Mouse (Mus musculus) heart, embryonic 12.5 days (tissue): ENCODE measurements around the gene Psap. TPM values are rescaled to one million over a fixed set of nuclear protein-coding genes. Genes with fewer than 3 reads are reported as not detected.
A peak's percentile ranks its signal among the peaks of the same experiment; 100 is the strongest.
"Not testable (repeated sequence)": the region's sequence is repeated elsewhere in the genome, so short reads cannot be mapped to it uniquely, and the experiment has no call there.

ENCODE experiments used
- ATAC-seq: fragments of 200-750 bp; cut with Nextera tagmentation; 2 replicates; pipeline ENCODE4 v1.8.0; 2017; ENCODE audit warnings: moderate TSS enrichment, moderate library complexity; ENCODE audit not compliant: insufficient number of reproducible peaks, low FRiP score
- H3K27ac ChIP-seq: fragments of 300-500 bp; sonication (generic); 2 replicates; pipeline ENCODE4 v1.5.1; 2016; ENCODE audit warnings: mild to moderate bottlenecking, moderate library complexity; ENCODE audit not compliant: poor library complexity, severe bottlenecking
- H3K27me3 ChIP-seq: fragments of 300-500 bp; sonication (generic); replicated peaks from 2 replicates; pipeline ENCODE4 v1.6.1; 2016; ENCODE audit warnings: mild to moderate bottlenecking, moderate library complexity
- H3K36me3 ChIP-seq: fragments of 300-500 bp; sonication (generic); 2 replicates; pipeline ENCODE4 v1.6.1; 2016; ENCODE audit warnings: mild to moderate bottlenecking, moderate library complexity
- H3K4me1 ChIP-seq: fragments of 300-500 bp; sonication (generic); replicated peaks from 2 replicates; pipeline ENCODE4 v1.6.1; 2016; ENCODE audit warnings: mild to moderate bottlenecking
- H3K4me2 ChIP-seq: fragments of 300-500 bp; sonication (generic); 2 replicates; pipeline ENCODE4 v1.6.1; 2016; ENCODE audit warnings: mild to moderate bottlenecking, moderate library complexity
- H3K4me3 ChIP-seq: fragments of 300-500 bp; sonication (generic); 2 replicates; pipeline ENCODE4 v1.5.1; 2016; ENCODE audit warnings: mild to moderate bottlenecking
- H3K9ac ChIP-seq: fragments of 300-500 bp; sonication (generic); 2 replicates; pipeline ENCODE4 v1.6.1; 2016; ENCODE audit warnings: mild to moderate bottlenecking, moderate library complexity
- H3K9me3 ChIP-seq: fragments of 300-500 bp; sonication (generic); replicated peaks from 2 replicates; pipeline ENCODE4 v1.6.1; 2016; ENCODE audit warnings: mild to moderate bottlenecking, moderate library complexity
- whole genome bisulfite sequencing: fragments of 180-500 bp; shearing (Covaris S2); methylation state at CpG from one replicate; pipeline ENCODE4 v1.1.7; 2016; 5-methylcytosine and 5-hydroxymethylcytosine counted together
- polyA plus RNA-seq: library from polyadenylated mRNA; unstranded; fragments of >200 nt; fragmentation: Nextera tagmentation; extraction: Ambion mirVana; gene quantifications from 2 replicates; pipeline ENCODE4 v1.2.1, GENCODE M21; 2016

Gene Psap
- 95.6 and 100.0 TPM in 2 replicates for polyA plus RNA-seq

DNA sequence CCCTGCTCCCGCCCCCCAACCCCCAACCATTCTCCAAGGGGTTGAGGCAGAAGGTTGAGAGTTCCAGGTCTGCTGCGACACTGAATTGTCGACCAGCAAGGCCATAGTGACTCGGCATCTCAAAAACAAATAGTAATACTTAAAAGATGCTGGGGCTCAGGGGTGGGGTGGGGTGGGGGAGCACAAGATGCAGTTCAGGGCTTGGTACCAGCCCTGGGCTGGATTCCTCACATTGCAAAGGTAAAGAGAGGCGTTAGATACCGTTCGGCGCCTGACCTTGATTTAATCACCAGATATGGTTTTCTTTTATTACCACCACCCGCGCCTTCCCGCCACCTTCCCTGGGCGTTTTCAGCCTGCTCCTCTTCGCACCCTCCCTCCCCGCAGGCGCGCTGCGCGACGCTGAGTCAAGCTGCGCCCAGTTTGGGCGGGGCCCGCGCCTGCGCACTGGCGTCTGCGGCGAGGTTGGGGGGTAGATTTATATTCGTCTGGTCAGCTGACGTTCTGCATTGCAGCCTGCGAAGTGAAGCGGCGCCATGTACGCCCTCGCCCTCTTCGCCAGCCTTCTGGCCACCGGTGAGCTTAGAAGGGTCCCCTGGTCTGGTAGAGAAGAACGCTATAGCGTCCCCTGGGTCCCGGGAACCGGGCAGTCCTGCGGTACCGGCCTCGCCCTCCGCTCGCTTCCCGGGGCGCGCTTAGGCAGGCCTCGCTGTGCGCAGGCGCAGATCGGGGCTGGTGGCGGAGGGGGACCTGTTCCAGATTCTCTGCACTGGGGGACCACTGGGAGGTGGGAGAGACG is at the start of gene Psap:
Gene Psap, plus strand, starts transcription at position 421 of the 799 bp plus-strand sequence.
- peaks cover 42% of the 10 kb centered on the region for H3K4me1 ChIP-seq
- peak within 1 kb of the TSS; percentile 84 for H3K27ac ChIP-seq
- H3K4me3 ChIP-seq: peak within 1 kb of the TSS; percentile 75
- H3K9me3 ChIP-seq: no peaks in the 10 kb centered on the region
- no peaks in the 10 kb centered on the region for H3K36me3 ChIP-seq
- WGBS: 3% methylated on average over 54 of the region's 54 CpGs
- no peaks in the 10 kb centered on the region for H3K27me3 ChIP-seq
- peak within 1 kb of the TSS; percentile 96 for H3K4me2 ChIP-seq
- peak within 1 kb of the TSS; percentile 89 for H3K9ac ChIP-seq
- peak; percentile 92 for ATAC-seq

DNA sequence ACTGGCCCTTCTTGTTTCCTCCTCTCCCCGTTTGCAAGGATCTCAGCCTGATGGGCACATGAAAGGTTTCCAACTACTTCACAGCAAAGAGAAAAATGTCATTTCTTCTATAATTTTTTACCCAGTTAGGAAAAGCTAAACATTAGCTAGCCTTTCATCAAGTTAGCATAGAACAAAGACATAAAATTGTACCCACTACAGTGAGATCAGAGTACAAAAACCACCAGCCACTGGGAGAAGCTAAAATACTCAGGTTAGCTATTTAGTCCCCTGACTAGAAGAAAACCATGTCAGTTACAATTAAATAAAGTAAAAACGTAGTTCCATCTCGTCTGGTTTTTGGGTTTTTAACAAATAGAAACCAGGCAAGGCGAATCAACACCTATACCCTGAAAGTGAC is 49.8 kb upstream of the Psap start:
- H3K27me3 ChIP-seq: peaks cover 23% of the 10 kb centered on the region
- no peaks in the 10 kb centered on the region for H3K4me1 ChIP-seq
- H3K4me2 ChIP-seq: no peak overlapping the region
- no peak overlapping the region for H3K27ac ChIP-seq
- no peak overlapping the region for H3K4me3 ChIP-seq
- no peaks in the 10 kb centered on the region for H3K9me3 ChIP-seq
- whole genome bisulfite sequencing: 67% methylated on average over 4 of the region's 4 CpGs
- no peak overlapping the region for H3K9ac ChIP-seq
- H3K36me3 ChIP-seq: no peaks in the 10 kb centered on the region
- no peak for ATAC-seq

DNA sequence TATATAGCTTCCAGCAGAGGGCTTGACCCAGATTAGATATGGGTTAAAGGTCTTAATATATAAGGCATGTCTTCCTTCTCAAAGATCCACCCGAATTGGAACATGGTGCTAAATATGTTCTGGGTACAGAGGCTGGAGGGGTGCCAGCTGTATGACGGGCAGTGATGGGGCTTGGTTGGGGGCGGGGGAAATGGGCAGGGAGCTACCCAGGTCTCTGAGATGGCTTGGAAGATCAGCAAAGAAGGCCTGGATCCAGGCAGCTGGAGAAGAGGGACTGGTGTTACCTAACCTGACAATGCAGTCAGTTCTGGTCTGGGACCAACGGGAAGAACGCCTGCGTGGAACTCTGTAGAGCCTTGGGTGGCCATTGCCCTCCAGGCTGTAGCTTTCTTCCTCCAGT is 48.3 kb upstream of the Psap start:
- H3K4me3 ChIP-seq: no peak overlapping the region
- H3K36me3 ChIP-seq: no peaks in the 10 kb centered on the region
- no peak overlapping the region for H3K9ac ChIP-seq
- no peak overlapping the region for H3K27ac ChIP-seq
- H3K4me2 ChIP-seq: no peak overlapping the region
- no peak for ATAC-seq
- 85% methylated on average over 6 of the region's 6 CpGs for WGBS
- no peaks in the 10 kb centered on the region for H3K4me1 ChIP-seq
- peaks cover 19% of the 10 kb centered on the region for H3K27me3 ChIP-seq
- H3K9me3 ChIP-seq: no peaks in the 10 kb centered on the region

DNA sequence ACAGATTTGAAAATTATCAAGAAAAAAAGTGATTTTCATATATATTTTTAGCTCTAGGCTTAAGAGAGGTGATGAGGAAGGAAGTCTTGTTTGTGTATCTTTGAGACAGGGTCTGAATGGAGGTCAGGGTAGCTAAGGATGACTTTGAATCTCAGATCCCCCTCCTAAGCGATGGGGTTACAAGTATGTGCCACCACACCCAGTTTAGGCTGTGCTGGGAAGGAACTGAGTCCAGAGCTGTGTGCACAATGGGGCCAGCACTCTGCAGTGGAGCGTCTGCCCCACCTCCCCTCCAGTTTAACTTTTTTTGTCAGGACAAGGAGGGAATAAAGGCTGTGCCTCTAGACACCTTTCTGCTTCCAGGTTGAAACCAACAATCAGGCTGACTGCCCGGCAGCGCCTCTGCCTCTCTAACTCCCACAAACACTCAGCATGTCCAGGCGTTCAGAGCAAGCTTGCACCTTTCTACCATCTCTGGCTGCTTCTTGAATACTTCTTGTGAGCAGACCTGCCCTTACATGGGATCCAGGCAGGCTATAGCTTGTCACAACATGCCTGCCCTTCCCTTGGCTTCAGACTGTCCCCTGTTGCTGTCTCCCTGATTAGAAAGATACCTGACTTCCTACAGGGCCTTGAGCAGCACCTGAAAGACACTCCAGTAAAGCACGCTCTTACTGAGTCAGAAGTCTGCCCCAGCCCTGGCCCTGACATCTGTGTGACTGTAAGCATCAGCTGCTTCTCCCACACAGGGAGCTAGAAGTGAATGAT is 46.9 kb upstream of the Psap start:
- Histone ChIP-seq H3K27ac (no peak overlapping the region), H3K36me3 (no peaks in the 10 kb centered on the region), H3K4me2 (no peak overlapping the region), H3K4me1 (no peaks in the 10 kb centered on the region), H3K9ac (no peak overlapping the region), H3K4me3 (no peak overlapping the region), H3K27me3 (peaks cover 18% of the 10 kb centered on the region; the same call in 1 of the 2 replicates), H3K9me3 (no peaks in the 10 kb centered on the region)
- WGBS: 74% methylated on average over 6 of the region's 6 CpGs
- ATAC-seq: no peak

DNA sequence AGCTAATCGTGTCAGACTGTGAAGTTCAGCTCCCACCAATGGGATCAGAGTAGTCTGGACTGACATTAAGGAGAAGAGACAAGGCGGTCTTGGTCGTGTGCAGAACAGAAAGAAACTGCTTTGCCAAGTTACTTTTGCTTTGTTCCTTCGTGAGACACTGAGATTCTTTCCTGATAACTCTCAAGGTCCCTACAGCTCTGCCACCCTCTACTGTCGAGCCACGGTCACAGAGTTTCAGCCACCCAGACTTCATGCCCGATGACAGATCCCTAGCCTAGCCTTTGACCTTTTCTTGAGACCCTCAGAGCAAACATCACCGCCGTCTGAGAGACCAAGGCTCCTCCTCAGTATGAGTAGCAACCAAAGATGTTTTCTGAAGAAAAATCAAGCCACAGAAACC is 43.4 kb upstream of the Psap start:
- no peak overlapping the region for H3K9ac ChIP-seq
- no peaks in the 10 kb centered on the region for H3K9me3 ChIP-seq
- WGBS: 70% methylated on average over 9 of the region's 9 CpGs
- no peak overlapping the region for H3K4me3 ChIP-seq
- no peaks in the 10 kb centered on the region for H3K36me3 ChIP-seq
- no peak overlapping the region for H3K27ac ChIP-seq
- H3K4me2 ChIP-seq: no peak overlapping the region
- no peaks in the 10 kb centered on the region for H3K4me1 ChIP-seq
- peaks cover 12% of the 10 kb centered on the region; the same call in 1 of the 2 replicates for H3K27me3 ChIP-seq
- ATAC-seq: no peak

DNA sequence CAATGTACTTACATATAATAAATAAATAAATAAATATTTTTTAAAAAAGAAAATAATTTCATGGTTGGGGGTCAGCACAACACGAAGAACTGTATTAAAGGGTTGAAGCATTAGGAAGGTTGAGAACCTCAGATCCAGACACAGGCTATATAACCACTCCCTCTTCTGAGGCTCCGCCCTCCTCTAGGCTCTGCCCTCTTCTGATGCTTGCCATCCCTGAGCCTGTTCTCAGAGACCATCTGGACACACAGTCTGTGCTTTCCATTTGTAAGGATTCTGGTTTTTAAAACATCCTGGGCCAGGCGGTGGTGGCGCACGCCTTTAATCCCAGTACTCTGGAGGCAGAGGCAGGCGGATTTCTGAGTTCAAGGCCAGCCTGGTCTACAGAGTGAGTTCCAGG is 41.6 kb upstream of the Psap start:
- H3K4me3 ChIP-seq, H3K27ac ChIP-seq, ATAC-seq, H3K9ac ChIP-seq, H3K9me3 ChIP-seq, H3K36me3 ChIP-seq, H3K4me1 ChIP-seq, H3K4me2 ChIP-seq: not testable (repeated sequence)
- 88% methylated on average over 6 of the region's 6 CpGs for WGBS
- H3K27me3 ChIP-seq: 0 out of 2 replicates have a peak, but pooled peaks cover 12% of the 10 kb centered on the region

DNA sequence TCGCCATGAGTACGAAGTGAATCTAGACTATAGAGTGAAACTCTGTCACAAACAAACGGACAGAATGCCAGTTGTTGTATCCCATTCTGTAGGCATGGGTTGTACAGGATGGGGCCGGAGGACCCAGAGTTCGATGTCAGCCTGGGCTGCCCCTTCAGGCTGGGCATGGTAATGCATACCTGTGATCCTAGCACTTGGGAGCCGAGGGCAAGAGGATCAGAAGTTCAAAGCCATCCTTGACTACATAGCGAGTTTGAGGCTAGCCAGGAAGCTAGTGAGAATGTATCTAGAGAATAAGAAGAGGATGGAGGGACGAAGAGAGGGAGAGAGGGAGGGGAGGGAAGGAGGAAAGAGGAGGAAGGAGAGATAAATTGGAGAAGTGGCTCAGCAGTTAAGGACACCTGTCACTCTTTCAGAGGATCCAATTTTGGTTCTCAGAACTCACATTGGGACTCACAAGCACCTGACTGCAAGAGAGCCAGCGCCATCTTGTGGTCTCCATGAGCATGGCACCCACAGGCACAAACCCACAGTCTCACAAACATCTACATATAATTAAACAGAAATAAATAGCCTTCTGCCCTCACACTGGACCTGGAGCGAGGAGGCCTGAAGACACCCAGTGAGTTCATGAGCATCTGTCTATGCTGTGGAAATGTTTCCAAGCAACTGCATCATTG is 39.8 kb upstream of the Psap start:
- Histone ChIP-seq H3K4me2 (no peak overlapping the region), H3K9me3 (peaks cover 4% of the 10 kb centered on the region), H3K4me1 (no peaks in the 10 kb centered on the region), H3K27ac (no peak overlapping the region), H3K4me3 (no peak overlapping the region), H3K36me3 (no peaks in the 10 kb centered on the region), H3K9ac (no peak overlapping the region), H3K27me3 (0 out of 2 replicates have a peak, but pooled peaks cover 7% of the 10 kb centered on the region)
- no peak for ATAC-seq
- 63% methylated on average over 10 of the region's 10 CpGs for WGBS

DNA sequence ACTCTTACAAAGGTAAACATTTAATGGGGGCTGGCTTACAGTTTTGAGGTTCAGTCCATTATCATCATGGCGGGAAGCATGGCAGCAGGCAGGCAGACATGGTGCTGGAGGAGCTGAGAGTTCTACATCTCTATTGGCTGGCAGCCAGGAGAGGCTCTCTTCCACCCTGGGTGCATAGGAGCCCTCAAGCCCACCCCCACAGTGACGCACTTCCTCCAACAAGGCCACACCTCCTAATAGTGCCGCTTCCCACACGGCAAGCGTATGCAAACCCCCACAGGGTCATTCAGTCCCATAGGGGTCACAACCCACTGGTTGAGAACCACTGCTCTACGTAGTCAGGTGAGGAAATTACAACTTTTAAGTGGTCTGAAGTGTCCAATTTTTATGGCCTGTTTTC is 37.0 kb upstream of the Psap start:
- no peak overlapping the region for H3K9ac ChIP-seq
- H3K9me3 ChIP-seq: peaks cover 11% of the 10 kb centered on the region
- no peaks in the 10 kb centered on the region for H3K36me3 ChIP-seq
- no peak overlapping the region for H3K27ac ChIP-seq
- no peak overlapping the region for H3K4me3 ChIP-seq
- H3K4me1 ChIP-seq: no peaks in the 10 kb centered on the region
- H3K27me3 ChIP-seq: 0 out of 2 replicates have a peak, but pooled peaks cover 3% of the 10 kb centered on the region
- H3K4me2 ChIP-seq: no peak overlapping the region
- ATAC-seq: no peak
- 80% methylated on average over 6 of the region's 6 CpGs for WGBS

DNA sequence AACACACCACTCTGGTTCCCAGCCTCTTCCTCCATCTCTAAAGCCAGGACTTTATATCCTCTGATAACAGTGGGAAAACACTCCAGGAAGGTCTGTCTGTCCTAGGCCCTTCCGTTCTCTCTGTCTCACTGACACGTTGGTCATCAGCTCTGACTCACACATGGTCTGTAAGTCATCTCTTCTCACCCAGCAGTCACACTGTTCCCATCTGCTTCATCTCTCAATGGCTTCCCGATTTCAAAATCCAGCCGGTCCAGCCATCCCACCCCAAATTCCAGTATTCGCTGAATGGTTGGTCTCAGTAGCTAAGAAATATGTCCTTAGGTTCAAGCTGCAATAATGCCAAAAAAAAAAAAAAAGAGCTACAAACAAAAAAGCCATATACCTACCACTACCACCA is 33.5 kb upstream of the Psap start:
- WGBS: 47% methylated on average over 5 of the region's 5 CpGs
- Histone ChIP-seq H3K4me3 (no peak overlapping the region), H3K27me3 (no peaks in the 10 kb centered on the region), H3K9ac (no peak overlapping the region), H3K4me1 (no peaks in the 10 kb centered on the region), H3K36me3 (no peaks in the 10 kb centered on the region), H3K9me3 (peaks cover 11% of the 10 kb centered on the region), H3K27ac (no peak overlapping the region), H3K4me2 (no peak overlapping the region)
- no peak for ATAC-seq

DNA sequence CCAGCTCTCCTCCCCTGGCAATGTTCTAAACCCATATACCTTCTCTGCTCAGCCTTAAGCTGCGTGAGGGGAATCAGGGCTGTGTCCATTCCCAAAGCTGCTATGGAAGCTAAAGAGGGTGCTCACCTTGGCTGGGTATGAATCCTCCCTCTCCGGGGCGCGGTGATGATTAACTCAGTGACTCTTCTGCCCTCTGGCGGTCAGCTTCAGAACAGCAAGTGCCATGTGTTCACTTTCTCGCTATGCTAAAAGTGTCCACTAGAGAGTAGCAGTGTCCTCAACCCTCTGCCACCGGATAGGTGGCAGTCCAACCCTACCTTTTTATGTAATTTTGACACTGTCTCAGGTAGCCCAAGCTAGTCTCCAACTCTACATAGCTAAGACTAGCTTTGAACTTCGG is 32.4 kb upstream of the Psap start:
- Histone ChIP-seq H3K36me3 (no peaks in the 10 kb centered on the region), H3K4me2 (no peak overlapping the region), H3K27me3 (no peaks in the 10 kb centered on the region), H3K9me3 (peaks cover 11% of the 10 kb centered on the region), H3K27ac (no peak overlapping the region), H3K9ac (no peak overlapping the region), H3K4me1 (no peaks in the 10 kb centered on the region), H3K4me3 (no peak overlapping the region)
- peak; percentile 55; the same call in 1 of the 2 replicates for ATAC-seq
- WGBS: 4% methylated on average over 8 of the region's 8 CpGs

DNA sequence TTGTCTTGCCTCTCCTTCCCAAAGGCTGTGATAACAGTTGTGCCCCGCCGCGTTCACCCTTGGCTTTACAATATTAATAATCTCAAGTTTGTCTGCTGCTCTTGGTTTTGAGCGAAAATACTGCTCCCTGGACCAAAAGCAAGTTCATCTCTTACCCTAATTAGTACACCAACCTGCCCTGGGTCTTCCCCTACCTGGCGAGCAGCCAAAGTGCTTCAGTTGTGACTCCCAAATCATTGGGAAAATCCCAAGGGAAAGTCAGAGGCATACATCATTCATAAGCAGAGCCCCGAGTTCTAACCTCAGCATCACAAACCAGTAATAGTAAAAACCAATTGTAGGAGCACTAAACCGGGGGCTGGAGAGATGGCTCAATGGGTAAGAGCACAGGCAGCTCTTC is 31.8 kb upstream of the Psap start:
- no peaks in the 10 kb centered on the region for H3K36me3 ChIP-seq
- H3K27ac ChIP-seq: no peak overlapping the region
- no peak overlapping the region for H3K9ac ChIP-seq
- 76% methylated on average over 7 of the region's 7 CpGs for WGBS
- H3K4me3 ChIP-seq: no peak overlapping the region
- no peaks in the 10 kb centered on the region for H3K27me3 ChIP-seq
- peaks cover 7% of the 10 kb centered on the region; the same call in 1 of the 2 replicates for H3K9me3 ChIP-seq
- no peaks in the 10 kb centered on the region for H3K4me1 ChIP-seq
- no peak for ATAC-seq
- no peak overlapping the region for H3K4me2 ChIP-seq
